Mouse (Mus musculus) embryonic facial prominence, embryonic 14.5 days (tissue): Measurements from ENCODE around the gene Fam168b. TPM values are rescaled to one million over a fixed set of nuclear protein-coding genes. Genes with fewer than 3 reads are reported as not detected.
A peak's percentile ranks its signal among the peaks of the same experiment; 100 is the strongest.

Experiments used
- ATAC-seq: fragments of 200-750 bp; cut with Nextera tagmentation; 2 replicates; pipeline ENCODE4 v1.8.0; 2017; ENCODE audit warnings: low read depth, moderate number of reproducible peaks, moderate TSS enrichment
- DNase-seq: peaks from one replicate; pipeline ENCODE4 v3.0.0-alpha.2; 2015; ENCODE audit warnings: low spot score
- H3K27ac ChIP-seq: fragments of 300-500 bp; sonication (generic); replicated peaks from 2 replicates; pipeline ENCODE4 v1.5.1; 2014; ENCODE audit warnings: low read depth, mild to moderate bottlenecking, low read length, moderate library complexity
- H3K27me3 ChIP-seq: fragments of 300-500 bp; sonication (generic); replicated peaks from 2 replicates; pipeline ENCODE4 v1.6.1; 2014; ENCODE audit warnings: low read length; ENCODE audit not compliant: control insufficient read depth, insufficient read depth
- H3K36me3 ChIP-seq: fragments of 300-500 bp; sonication (generic); 2 replicates; pipeline ENCODE4 v1.6.1; 2014; ENCODE audit warnings: low read length, mixed read lengths; ENCODE audit not compliant: control insufficient read depth, insufficient read depth
- H3K4me1 ChIP-seq: fragments of 300-500 bp; sonication (generic); 2 replicates; pipeline ENCODE4 v1.6.1; 2014; ENCODE audit warnings: antibody characterized with exemption, low read length; ENCODE audit not compliant: control insufficient read depth, insufficient read depth
- H3K4me2 ChIP-seq: fragments of 300-500 bp; sonication (generic); 2 replicates; pipeline ENCODE4 v1.6.1; 2014; ENCODE audit warnings: low read depth, mild to moderate bottlenecking, low read length, moderate library complexity, mixed read lengths
- H3K4me3 ChIP-seq: fragments of 300-500 bp; sonication (generic); 2 replicates; pipeline ENCODE4 v1.5.1; 2014; ENCODE audit warnings: low read depth, mild to moderate bottlenecking, low read length
- H3K9ac ChIP-seq: fragments of 300-500 bp; sonication (generic); 2 replicates; pipeline ENCODE4 v1.6.1; 2014; ENCODE audit warnings: low read depth, mild to moderate bottlenecking, low read length, moderate library complexity, mixed read lengths
- H3K9me3 ChIP-seq: fragments of 300-500 bp; sonication (generic); 2 replicates; pipeline ENCODE4 v1.6.1; 2016; ENCODE audit warnings: low read length; ENCODE audit not compliant: control insufficient read depth
- WGBS: fragments of 180-500 bp; shearing (Covaris S2); extraction: QIAGEN DNeasy Blood & Tissue Kit; methylation state at CpG from one replicate; pipeline ENCODE4 v1.1.7; 2014; 5-methylcytosine and 5-hydroxymethylcytosine counted together
- polyA plus RNA-seq: library from polyadenylated mRNA; unstranded; fragments of >200 nt; fragmentation: Nextera tagmentation; extraction: Ambion mirVana; gene quantifications from 2 replicates; pipeline ENCODE4 v1.2.1, GENCODE M21; 2014

Gene Fam168b
- polyA plus RNA-seq, 1 experiment from 2014 or later: 68.1 TPM

DNA sequence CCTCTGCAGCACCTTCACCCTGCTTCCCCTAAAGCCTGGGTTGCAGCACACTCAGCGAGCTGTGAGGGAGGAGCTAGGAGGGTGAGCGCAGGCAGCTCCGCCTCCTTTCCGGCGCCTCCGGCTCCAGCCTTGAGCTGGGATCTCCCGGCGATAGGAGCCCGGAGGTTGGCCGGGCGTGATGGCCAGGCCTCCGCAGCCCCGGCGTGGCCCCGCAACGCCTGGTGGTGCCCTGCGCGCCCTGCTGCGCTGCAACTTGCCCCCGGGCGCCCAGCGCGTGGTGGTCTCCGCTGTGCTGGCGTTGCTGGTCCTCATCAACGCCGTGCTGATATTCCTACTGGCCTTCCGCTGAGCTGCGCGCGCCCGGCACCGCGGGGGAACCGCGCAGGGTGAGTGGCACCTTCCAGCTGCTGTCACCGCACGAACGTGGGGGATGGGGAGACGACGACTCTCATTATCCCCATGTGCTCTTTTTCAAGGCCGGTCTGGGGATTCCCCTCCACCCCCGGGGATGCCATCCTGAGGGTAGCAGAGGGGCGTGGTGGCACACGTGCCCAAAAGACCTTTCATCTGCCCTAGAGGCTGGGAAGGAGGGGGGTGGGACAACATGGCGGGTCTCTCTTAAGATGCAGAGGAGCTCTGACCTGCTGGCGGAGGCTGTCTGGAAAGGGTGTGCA lies 41.1 kb downstream of the Fam168b start:
- no peaks in the 10 kb centered on the region for H3K27me3 ChIP-seq

DNA sequence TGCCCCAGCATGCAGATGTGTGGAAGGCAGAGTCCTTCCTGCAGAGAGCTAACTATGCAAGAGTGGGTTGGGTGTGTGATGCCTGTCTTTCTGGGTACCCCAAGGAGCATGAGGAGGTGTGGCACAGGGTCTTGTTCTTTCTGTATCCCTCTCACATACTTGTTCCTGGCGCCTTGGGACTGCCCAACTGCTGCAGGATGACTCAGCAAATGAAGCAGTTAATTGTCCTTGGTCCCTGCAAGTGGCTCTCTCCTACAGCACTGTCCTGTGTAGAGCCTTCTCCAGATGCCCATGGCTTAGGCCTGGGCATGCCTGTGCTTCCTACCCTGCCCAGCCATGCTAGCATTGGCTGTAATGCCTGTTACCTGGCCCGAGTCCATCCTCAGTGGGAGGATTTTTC lies 43.7 kb downstream of the Fam168b start:
- H3K4me2 ChIP-seq: no peak overlapping the region

More for the DNA sequence above, 41.1 kb downstream of the Fam168b start:
- H3K36me3 ChIP-seq: 0 out of 2 replicates have a peak, but pooled peaks cover under 1% of the 10 kb centered on the region
- H3K9me3 ChIP-seq: no peaks in the 10 kb centered on the region
- DNase-seq (peak; percentile 84), ATAC-seq (peak; percentile 88)
- H3K9ac ChIP-seq: peak overlapping the region; percentile 76
- H3K4me1 ChIP-seq: peaks cover 10% of the 10 kb centered on the region
- H3K4me3 ChIP-seq: peak overlapping the region; percentile 80
- 0% methylated on average over 37 of the region's 47 CpGs for WGBS
- H3K4me2 ChIP-seq: peak overlapping the region; percentile 91
- H3K27ac ChIP-seq: no peak overlapping the region

DNA sequence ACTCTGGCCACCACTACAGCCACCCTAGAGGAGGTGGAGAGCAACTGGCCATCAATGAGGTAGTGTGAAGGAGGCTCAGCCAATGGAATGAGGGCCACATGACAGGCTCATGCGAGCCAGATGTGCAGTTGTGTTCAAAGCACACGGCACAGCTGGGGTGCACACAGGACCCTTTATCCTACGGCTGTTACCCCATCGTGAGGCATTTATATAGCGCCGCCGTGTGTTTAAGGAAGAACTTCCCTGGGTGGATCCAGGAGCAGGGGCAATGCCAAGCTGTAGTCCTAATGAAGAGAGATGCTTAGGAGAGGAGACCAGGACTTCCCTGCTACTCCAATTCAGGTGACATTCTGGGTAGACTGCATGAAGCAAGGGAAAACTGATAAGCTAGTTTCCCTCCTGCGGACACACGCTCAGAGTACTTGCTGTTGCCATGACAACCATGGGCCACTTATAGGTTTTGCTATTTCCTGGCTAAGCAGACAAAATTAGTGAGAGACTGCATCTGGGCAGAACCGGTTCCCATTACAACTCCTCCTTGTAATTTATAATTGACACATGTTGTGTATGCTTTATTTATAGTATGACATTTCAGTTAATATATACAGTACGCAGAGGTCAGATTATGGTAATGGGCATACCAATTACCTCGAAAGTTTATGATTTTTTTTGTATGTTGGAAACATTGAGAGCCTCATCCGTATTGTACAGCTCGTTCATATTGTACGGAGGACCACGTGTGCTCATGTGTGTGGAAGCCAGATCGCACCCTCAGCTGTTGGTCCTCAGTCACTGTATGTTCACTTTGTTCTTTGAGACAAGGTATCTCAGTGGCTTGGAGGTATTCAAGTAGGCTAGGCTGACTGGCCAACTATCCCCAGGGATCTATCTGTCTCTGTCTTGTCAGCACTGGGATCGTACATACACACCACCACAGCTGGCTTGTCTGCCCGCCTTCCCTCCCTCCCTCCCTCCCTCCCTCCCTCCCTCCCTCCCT lies 49.3 kb downstream of the Fam168b start:
- peak; percentile 76 for DNase-seq
- WGBS: 59% methylated on average over 19 of the region's 19 CpGs

More for the DNA sequence above, 43.7 kb downstream of the Fam168b start:
- Histone ChIP-seq H3K4me3 (no peak overlapping the region), H3K9ac (no peak overlapping the region), H3K36me3 (no peaks in the 10 kb centered on the region), H3K9me3 (no peaks in the 10 kb centered on the region), H3K27ac (no peak overlapping the region), H3K27me3 (no peaks in the 10 kb centered on the region), H3K4me1 (peaks cover 6% of the 10 kb centered on the region)
- WGBS: 67% methylated on average over 2 of the region's 2 CpGs
- ATAC-seq (no peak), DNase-seq (no peak)

DNA sequence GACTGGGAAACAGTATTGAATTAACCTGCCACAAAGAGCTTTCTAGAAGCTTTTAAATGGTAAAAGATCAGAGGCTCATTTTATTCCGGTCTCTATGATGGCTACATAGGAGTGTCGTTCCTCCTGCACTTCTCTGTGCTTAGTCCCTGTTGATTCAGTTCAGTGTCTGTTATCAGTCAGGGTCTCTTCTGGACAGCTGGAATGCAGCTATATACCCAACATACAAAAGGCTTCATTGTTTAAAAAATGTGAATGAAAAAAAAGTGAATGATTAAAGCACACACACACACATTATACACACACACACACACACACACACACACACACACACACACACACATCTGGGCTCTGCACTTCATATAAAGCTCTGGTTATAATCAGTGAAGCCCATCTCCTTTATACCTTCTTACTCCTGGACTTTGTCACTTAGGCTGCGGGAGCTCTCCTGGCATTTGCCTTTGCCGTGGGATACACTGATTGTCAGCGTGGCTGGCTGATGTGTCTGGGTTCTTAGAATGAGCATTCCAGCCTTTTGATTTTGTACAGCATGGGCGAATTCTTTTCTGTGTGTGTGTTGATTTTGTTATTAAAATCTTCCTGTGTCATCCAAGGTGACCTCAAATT lies 59.2 kb downstream of the Fam168b start:
- no peak overlapping the region for H3K27ac ChIP-seq
- no peaks in the 10 kb centered on the region for H3K9me3 ChIP-seq
- H3K27me3 ChIP-seq: no peaks in the 10 kb centered on the region
- no peak overlapping the region for H3K9ac ChIP-seq
- H3K4me3 ChIP-seq: no peak overlapping the region
- WGBS: 48% methylated on average over 6 of the region's 6 CpGs
- ATAC-seq (peak; percentile 18; the same call in 1 of the 2 replicates), DNase-seq (no peak)
- no peaks in the 10 kb centered on the region for H3K36me3 ChIP-seq
- H3K4me1 ChIP-seq: no peaks in the 10 kb centered on the region
- no peak overlapping the region for H3K4me2 ChIP-seq

More for the DNA sequence above, 49.3 kb downstream of the Fam168b start:
- H3K9ac ChIP-seq: no peak overlapping the region
- H3K4me2 ChIP-seq: no peak overlapping the region
- H3K36me3 ChIP-seq: no peaks in the 10 kb centered on the region
- no peak overlapping the region for H3K4me3 ChIP-seq
- no peaks in the 10 kb centered on the region for H3K9me3 ChIP-seq
- peak; percentile 53; the same call in 1 of the 2 replicates for ATAC-seq
- no peak overlapping the region for H3K27ac ChIP-seq
- no peaks in the 10 kb centered on the region for H3K27me3 ChIP-seq
- no peaks in the 10 kb centered on the region for H3K4me1 ChIP-seq

DNA sequence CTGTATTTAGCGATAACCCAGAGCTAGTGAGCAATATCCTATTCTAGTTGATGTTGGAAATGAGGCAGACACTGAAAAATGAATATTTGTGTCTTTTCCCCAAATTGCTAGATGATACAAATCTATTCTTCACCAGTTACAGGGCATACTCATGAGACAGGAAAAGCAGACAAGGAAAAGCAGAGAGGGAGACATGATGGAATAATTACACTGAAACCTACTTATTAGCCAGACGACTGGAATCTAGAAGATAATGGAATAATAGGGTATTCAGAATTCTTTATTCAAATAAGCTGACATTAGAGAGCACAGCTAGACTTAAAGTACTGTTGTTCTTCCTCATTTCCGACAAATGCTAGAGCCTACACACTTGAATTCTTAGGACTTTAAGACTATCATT lies 67.0 kb downstream of the Fam168b start:
- ATAC-seq: no peak
- H3K4me1 ChIP-seq: no peaks in the 10 kb centered on the region
- 79% methylated on average over 3 of the region's 3 CpGs for WGBS
- H3K27ac ChIP-seq: no peak overlapping the region
- H3K4me2 ChIP-seq: no peak overlapping the region
- no peaks in the 10 kb centered on the region for H3K27me3 ChIP-seq
- no peak for DNase-seq
- H3K4me3 ChIP-seq: no peak overlapping the region
- H3K9me3 ChIP-seq: peaks cover 4% of the 10 kb centered on the region; the same call in 1 of the 2 replicates
- no peak overlapping the region for H3K9ac ChIP-seq
- H3K36me3 ChIP-seq: no peaks in the 10 kb centered on the region

DNA sequence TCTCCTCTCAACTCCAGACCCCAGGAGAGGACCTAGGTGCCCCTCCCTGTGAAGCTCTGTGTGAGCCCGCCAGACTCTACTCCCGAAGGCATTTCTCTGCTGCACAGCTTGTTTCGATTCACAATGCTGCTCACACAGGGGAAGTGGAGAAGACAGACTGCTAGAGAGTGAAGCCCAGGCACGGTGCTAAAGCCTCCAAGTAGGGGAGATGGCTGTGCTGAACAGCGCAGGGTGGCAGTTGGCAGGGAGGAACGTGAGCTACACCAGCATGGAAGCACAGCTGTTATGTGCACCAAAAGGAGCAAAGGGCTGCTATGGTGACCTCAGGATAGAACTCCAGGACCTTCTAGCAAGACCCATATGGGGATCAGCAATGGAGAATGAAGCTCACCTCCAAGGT lies 74.0 kb downstream of the Fam168b start:
- 60% methylated on average over 6 of the region's 6 CpGs for WGBS
- no peak overlapping the region for H3K4me2 ChIP-seq
- no peaks in the 10 kb centered on the region for H3K27me3 ChIP-seq
- no peak overlapping the region for H3K4me3 ChIP-seq
- H3K4me1 ChIP-seq: no peaks in the 10 kb centered on the region
- H3K9ac ChIP-seq: no peak overlapping the region
- H3K27ac ChIP-seq: no peak overlapping the region
- DNase-seq (no peak), ATAC-seq (no peak)
- no peaks in the 10 kb centered on the region for H3K36me3 ChIP-seq
- H3K9me3 ChIP-seq: no peaks in the 10 kb centered on the region

DNA sequence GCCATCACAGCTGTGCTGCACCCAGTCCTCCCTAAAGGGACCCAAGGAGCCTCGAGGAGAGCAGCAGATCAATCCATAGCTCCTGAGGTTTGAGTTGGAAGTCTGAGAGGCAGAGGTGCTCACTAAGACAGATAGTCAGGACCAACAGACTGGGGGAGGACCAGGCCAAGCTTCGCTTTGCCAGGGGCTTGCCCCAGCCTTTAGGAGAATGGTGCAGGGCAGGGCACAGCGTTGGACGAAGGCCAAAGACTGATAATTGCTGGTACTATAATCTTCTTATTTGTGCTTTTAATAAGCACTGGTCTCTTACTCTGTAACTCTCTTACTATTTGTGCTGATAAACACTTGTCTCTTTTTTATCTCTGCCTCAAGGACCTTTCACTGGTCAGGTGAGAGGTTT lies 75.0 kb downstream of the Fam168b start:
- Histone ChIP-seq H3K4me2 (no peak overlapping the region), H3K27me3 (no peaks in the 10 kb centered on the region), H3K4me3 (no peak overlapping the region), H3K27ac (no peak overlapping the region), H3K9ac (no peak overlapping the region), H3K36me3 (no peaks in the 10 kb centered on the region), H3K4me1 (no peaks in the 10 kb centered on the region), H3K9me3 (no peaks in the 10 kb centered on the region)
- DNase-seq (no peak), ATAC-seq (no peak)
- WGBS: 77% methylated on average over 4 of the region's 4 CpGs

DNA sequence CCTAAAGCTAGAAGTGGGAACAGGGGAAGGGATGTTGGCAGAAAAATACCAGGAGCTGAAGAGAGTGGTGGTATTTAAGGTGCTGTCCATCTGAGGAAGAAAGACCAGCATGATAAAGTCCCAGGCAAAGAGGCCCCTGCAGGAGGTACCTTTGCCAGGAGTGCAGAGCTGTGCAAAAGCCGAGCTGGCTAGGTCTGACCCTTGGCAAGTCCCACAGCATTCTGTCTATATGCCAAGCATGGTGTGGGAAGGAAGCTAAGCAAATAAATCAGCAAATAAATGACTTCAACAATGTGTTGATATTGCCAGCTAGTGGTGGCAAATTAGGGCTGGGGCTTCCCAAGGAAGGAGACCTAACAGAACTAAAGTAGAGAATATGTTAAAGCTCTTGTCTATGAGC lies 76.0 kb downstream of the Fam168b start:
- Histone ChIP-seq H3K4me2 (no peak overlapping the region), H3K9me3 (no peaks in the 10 kb centered on the region), H3K27me3 (no peaks in the 10 kb centered on the region), H3K4me3 (no peak overlapping the region), H3K36me3 (no peaks in the 10 kb centered on the region), H3K9ac (no peak overlapping the region), H3K27ac (no peak overlapping the region), H3K4me1 (no peaks in the 10 kb centered on the region)
- DNase-seq (no peak), ATAC-seq (no peak)
- 73% methylated on average over 1 of the region's 1 CpGs for WGBS
